Mouse (Mus musculus) cortical plate, adult 2 months (tissue): ENCODE results near the gene Krtap16-1.

ENCODE experiments used
- CTCF ChIP-seq: fragments of 200-500 bp; IDR thresholded peaks from 2 replicates; pipeline ENCODE4 v1.5.1; 2011; ENCODE audit warnings: mild to moderate bottlenecking, control low read depth, low read length; ENCODE audit not compliant: insufficient read depth; ENCODE audit errors: extremely low read depth
- POLR2A ChIP-seq: fragments of 200-500 bp; IDR thresholded peaks from 2 replicates; pipeline ENCODE4 v1.6.1; 2011; ENCODE audit warnings: mild to moderate bottlenecking, low read length, control low read depth; ENCODE audit not compliant: insufficient read depth; ENCODE audit errors: extremely low read depth

DNA sequence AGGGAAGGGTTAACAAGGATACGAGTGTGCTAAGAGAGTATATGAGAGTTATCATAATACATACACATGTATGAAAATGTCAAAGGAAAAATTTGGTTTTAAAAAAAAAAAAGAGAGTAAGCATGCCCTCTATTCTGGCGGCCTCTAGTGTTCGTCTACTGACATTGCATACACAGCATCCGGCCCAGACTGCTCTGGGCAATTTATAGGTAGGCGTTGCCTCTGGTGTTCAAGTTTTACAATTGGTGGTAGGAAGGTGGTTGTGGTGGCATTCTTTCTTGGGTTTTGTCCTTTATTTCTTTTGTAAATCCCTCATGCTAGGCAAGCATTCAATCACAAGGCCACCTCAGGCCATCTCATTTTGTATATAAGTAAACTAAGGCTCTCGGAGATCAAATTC is 18.4 kb upstream of the Krtap16-1 start:
- TF ChIP-seq CTCF = peak; percentile 71
- no peak for TF ChIP-seq POLR2A
